Mouse (Mus musculus): ENCODE data around the gene Cbx6. TPM values are rescaled to one million over a fixed set of nuclear protein-coding genes. Genes with fewer than 3 reads are reported as not detected.
A peak's percentile ranks its signal among the peaks of the same experiment; 100 is the strongest.

The Cbx6 gene
- polyA plus RNA-seq, 1 experiment from 2014 or later, result 53.1 TPM

DNA sequence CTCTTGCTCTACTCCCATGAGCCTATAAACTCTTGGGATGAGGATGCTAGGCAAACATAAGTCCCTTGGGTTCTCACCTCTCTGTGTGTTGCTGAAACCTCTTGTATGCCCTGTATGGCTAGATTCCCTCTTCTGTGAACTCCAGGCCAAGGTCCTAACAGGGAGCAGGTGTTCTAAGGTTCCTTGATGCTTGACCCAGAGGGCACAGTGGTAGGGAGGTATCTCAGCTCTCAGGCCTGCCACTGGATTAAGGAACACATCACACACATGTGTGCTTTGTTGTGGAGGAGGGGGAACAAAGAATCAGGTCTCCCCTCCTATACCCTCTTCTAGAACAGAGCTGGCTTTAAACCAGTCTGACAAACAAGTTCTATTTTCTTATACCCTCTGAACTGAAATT lies 56.7 kb downstream of the Cbx6 start, which contains the start of gene Dnal4:
TSS of gene Dnal4 (minus strand) at position 101 of the 400 bp plus-strand sequence.
- no peak within 1 kb of the TSS for H3K4me3 ChIP-seq (replicated peaks)
- no peak within 1 kb of the TSS for H3K27ac ChIP-seq (replicated peaks)
- H3K9ac ChIP-seq (replicated peaks), result no peak within 1 kb of the TSS
- H3K4me2 ChIP-seq, result no peak within 1 kb of the TSS
- H3K9me3 ChIP-seq (replicated peaks), result no peaks in the 10 kb centered on the region
- ATAC-seq (ENCODE audit: low FRiP score), result no peak
- peaks cover 20% of the 10 kb centered on the region for H3K4me1 ChIP-seq
- no peaks in the 10 kb centered on the region for H3K27me3 ChIP-seq (replicated peaks)
- H3K36me3 ChIP-seq, result no peaks in the 10 kb centered on the region

DNA sequence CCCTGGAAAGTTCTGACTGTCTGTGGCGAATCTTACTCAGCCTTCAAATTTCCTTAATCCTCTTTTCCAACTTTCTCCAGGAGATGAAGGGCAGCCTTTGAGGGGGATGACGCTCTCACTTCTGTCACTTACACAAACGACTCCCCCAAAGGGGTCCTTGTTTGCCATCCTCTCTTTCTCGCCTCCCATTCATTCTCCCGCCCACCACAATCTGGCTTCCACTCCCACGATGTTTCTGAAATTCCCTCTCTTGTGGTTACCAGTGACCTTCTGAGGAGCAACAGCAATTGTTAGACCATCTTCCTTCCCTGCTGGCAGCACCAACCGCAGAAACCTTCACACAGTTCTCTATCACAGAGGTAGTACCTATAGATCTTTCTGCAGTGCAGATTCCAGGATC lies 58.8 kb downstream of the Cbx6 start:
- Histone ChIP-seq H3K4me3 (replicated peaks) (no peak overlapping the region), H3K4me1 (peaks cover 36% of the 10 kb centered on the region), H3K9me3 (replicated peaks) (no peaks in the 10 kb centered on the region), H3K27ac (replicated peaks) (no peak overlapping the region), H3K4me2 (no peak overlapping the region), H3K27me3 (replicated peaks) (no peaks in the 10 kb centered on the region), H3K9ac (replicated peaks) (no peak overlapping the region), H3K36me3 (no peaks in the 10 kb centered on the region)
- ATAC-seq (ENCODE audit: low FRiP score), result no peak
- WGBS, result 70% methylated on average over 7 of the region's 7 CpGs

DNA sequence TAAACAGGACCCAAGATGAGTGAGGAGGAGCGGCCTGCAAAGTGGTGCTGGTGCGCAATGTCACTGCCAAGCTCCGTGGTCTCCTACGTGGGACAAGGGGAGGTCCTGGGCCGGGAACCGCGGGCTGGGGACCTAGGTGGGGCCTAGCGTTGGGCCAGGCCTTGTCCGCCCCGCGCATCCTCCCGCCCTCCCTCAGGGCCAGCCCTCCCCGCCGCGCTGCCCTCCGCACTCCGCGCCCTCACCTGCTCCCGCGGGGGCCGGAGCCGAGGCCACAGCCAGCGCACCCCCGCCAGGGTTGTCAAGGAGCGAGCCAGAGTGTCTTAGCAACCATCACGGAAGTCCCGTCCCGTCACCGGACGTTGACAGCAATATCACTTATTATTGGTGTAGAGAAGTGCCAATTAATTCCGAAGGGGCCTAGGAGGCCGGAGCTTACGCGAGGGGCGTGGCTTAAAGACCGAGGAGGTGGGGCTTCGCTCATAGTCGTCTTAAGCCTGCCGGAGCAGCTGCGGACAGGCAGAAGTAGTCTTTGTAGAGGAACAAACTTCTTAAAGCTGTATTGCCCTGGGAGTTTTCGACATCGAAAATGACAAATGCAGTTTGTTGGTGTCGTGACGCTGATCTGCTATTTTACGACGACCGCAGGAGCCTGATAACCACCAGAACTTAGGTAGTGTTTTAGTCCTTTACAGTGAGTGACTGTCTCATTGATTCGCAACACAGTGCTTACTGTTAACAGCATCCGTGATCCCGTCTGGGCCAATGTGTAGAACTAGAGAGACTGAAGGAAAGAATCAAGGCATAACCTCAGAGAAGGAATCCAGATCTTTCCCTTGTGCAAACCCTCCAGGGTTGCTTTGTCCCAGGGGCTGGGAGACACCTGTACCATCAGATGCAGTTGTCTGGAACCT lies 60.1 kb downstream of the Cbx6 start:
- peak overlapping the region; percentile 84 for H3K4me2 ChIP-seq
- peak overlapping the region; percentile 84 for H3K27ac ChIP-seq (replicated peaks)
- no peaks in the 10 kb centered on the region for H3K36me3 ChIP-seq
- ATAC-seq (ENCODE audit: low FRiP score), result peak; percentile 97
- WGBS, result under 1% methylated on average over 43 of the region's 50 CpGs
- peak overlapping the region; percentile 81 for H3K9ac ChIP-seq (replicated peaks)
- peaks cover 45% of the 10 kb centered on the region for H3K4me1 ChIP-seq
- H3K9me3 ChIP-seq (replicated peaks), result no peaks in the 10 kb centered on the region
- peak overlapping the region; percentile 91 for H3K4me3 ChIP-seq (replicated peaks)
- H3K27me3 ChIP-seq (replicated peaks), result no peaks in the 10 kb centered on the region

Other genes with a start within 250 kb of the Cbx6 start
- 1.0 and 1.8 TPM in 2 replicates for gene Dmc1, start 229.6 kb downstream of the Cbx6 start, polyA plus RNA-seq (2015; fragmentation: Nextera tagmentation; extraction: Ambion mirVana)
- 3.0 and 3.7 TPM in 2 replicates for gene Fam227a, start 175.7 kb downstream of the Cbx6 start, polyA plus RNA-seq (2015; fragmentation: Nextera tagmentation; extraction: Ambion mirVana)
- gene Cby1, start 175.5 kb downstream of the Cbx6 start, polyA plus RNA-seq (2015; fragmentation: Nextera tagmentation; extraction: Ambion mirVana), result 85.0 and 94.6 TPM in 2 replicates
- gene Tomm22, start 163.8 kb downstream of the Cbx6 start, polyA plus RNA-seq (2015; fragmentation: Nextera tagmentation; extraction: Ambion mirVana), result 231 and 246 TPM in 2 replicates
- gene Josd1, start 146.8 kb downstream of the Cbx6 start, polyA plus RNA-seq (2015; fragmentation: Nextera tagmentation; extraction: Ambion mirVana), result 20.6 and 21.8 TPM in 2 replicates
- gene Gtpbp1, start 143.8 kb downstream of the Cbx6 start, polyA plus RNA-seq (2015; fragmentation: Nextera tagmentation; extraction: Ambion mirVana), result 43.2 and 44.0 TPM in 2 replicates
- 5.5 and 6.2 TPM in 2 replicates for gene Sun2, start 92.2 kb downstream of the Cbx6 start, polyA plus RNA-seq (2015; fragmentation: Nextera tagmentation; extraction: Ambion mirVana)
- gene Dnal4, start 56.8 kb downstream of the Cbx6 start, polyA plus RNA-seq (2015; fragmentation: Nextera tagmentation; extraction: Ambion mirVana), result 58.4 and 63.7 TPM in 2 replicates
- gene Nptxr, start 29.9 kb downstream of the Cbx6 start, polyA plus RNA-seq (2015; fragmentation: Nextera tagmentation; extraction: Ambion mirVana), result 39.9 and 49.0 TPM in 2 replicates
- 0.42 and 0.72 TPM in 2 replicates for gene Npcd, start 451 bp downstream of the Cbx6 start, polyA plus RNA-seq (2015; fragmentation: Nextera tagmentation; extraction: Ambion mirVana)
- gene Apobec3, start 57.0 kb upstream of the Cbx6 start, polyA plus RNA-seq (2015; fragmentation: Nextera tagmentation; extraction: Ambion mirVana), result 4.8 and 44.4 TPM in 2 replicates
- gene Cbx7, start 136.4 kb upstream of the Cbx6 start, polyA plus RNA-seq (2015; fragmentation: Nextera tagmentation; extraction: Ambion mirVana), result 4.1 and 4.6 TPM in 2 replicates
- 6.5 and 7.0 TPM in 2 replicates for gene Pdgfb, start 180.3 kb upstream of the Cbx6 start, polyA plus RNA-seq (2015; fragmentation: Nextera tagmentation; extraction: Ambion mirVana)